Mouse (Mus musculus): ENCODE measurements at regions not wholly inside any gene's neighbourhood (a gene's known extent, or its start where the extent isn't known, plus 50 kb on each side); places are given as distances from the start of the nearest gene placed in this dataset.

DNA sequence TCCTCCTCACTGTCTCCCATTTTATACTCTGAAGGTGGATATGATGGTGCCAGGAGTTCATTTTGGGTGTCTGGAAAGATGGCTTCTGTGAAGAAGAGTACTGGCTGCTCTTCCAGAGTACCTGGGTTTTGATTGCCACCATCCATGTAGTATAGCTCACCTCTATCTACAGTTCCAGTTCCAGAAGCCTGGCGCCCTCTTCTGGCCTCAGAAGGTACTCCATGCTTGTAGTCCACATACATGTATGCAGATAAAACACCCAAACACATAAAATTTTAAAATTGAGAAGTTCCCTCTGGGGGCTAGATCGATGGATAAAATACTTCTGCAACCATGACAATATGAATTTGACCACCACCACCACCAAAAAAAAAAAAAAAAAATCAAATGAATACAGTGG, 128.4 kb upstream of the Pkdcc start:
- peaks cover 10% of the 10 kb centered on the region for H3K9me3 ChIP-seq (replicated peaks; ENCODE audit: low read length)
- H3K4me2 ChIP-seq (ENCODE audit: insufficient read depth, low read depth, poor library complexity, severe bottlenecking) = no peak overlapping the region
- no peaks in the 10 kb centered on the region for H3K36me3 ChIP-seq (replicated peaks in 1 of 2; ENCODE audit: control insufficient read depth in 1 of 2, insufficient read depth in 1 of 2, low read length in 1 of 2)
- no peaks in the 10 kb centered on the region for H3K79me2 ChIP-seq (replicated peaks; ENCODE audit: control insufficient read depth, extremely low read depth, insufficient read depth, poor library complexity, severe bottlenecking)
- no peaks in the 10 kb centered on the region for H3K27me3 ChIP-seq (replicated peaks)
- dilution Hi-C loops (cut with MboI; ENCODE audit: extremely low pct_ligation_motif_present, extremely low pct_unique_long_range_greater_than_20kb, low sequenced_read_pairs) (no loop called here), in situ Hi-C loops (cut with MboI; ENCODE audit: low pct_ligation_motif_present, low pct_unique_long_range_greater_than_20kb, low sequenced_read_pairs) (no loop called here)
- no peak for DNase-seq (ENCODE audit: extremely low read depth)
- peaks cover 0 to 13% of the 10 kb centered on the region in 2 experiments; a peak in 2 of 4 replicates for H3K4me1 ChIP-seq (ENCODE audit: control insufficient read depth in 1 of 2, insufficient read depth in 2 of 2)
- H3K9ac ChIP-seq (ENCODE audit: insufficient read depth, low read depth) = no peak overlapping the region
- TF ChIP-seq CTCF (conservative IDR thresholded peaks at IDR 0.05 in 1 of 2, IDR thresholded peaks at IDR 0.05 in 1 of 2; ENCODE audit: low read depth in 2 of 2, low read length in 2 of 2) = 0 out of 4 replicates have a peak, but pooled peaks of 1 of the 2 experiments have one; percentile 16
- TF ChIP-seq UBTF (IDR thresholded peaks at IDR 0.05; ENCODE audit: low read depth, low read length) = no peak
- H3K27ac ChIP-seq (ENCODE audit: insufficient read depth, low read depth) = no peak overlapping the region
- no peak overlapping the region for H3K4me3 ChIP-seq (replicated peaks in 1 of 3; ENCODE audit: low read depth in 2 of 3, low read length in 2 of 3, poor library complexity in 1 of 3)

DNA sequence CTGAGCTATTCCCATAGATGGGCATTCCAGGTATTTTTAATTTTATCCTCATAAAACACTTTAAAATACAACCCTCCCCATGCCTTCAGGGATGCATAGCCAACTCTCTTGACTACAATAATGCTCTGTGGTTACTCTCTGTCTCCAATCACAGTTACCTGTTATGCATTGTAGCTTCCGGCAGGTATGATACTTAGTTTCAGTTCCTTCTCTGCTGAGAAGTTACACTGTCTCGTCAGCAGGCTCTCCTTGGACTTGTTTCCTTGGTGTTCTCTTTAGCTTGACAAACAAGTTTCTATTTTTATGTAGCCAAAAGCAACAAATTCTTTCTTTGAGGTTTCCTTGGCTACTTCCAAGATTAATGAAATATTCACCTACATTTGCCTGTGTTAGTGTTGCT, 126.6 kb upstream of the Pkdcc start:
- Histone ChIP-seq H3K4me3 (replicated peaks in 1 of 3; ENCODE audit: low read depth in 2 of 3, low read length in 2 of 3, poor library complexity in 1 of 3) (no peak overlapping the region), H3K36me3 (replicated peaks in 1 of 2; ENCODE audit: control insufficient read depth in 1 of 2, insufficient read depth in 1 of 2, low read length in 1 of 2) (no peaks in the 10 kb centered on the region), H3K27ac (ENCODE audit: insufficient read depth, low read depth) (no peak overlapping the region), H3K9me3 (replicated peaks; ENCODE audit: low read length) (peaks cover 7% of the 10 kb centered on the region), H3K27me3 (replicated peaks) (no peaks in the 10 kb centered on the region), H3K9ac (ENCODE audit: insufficient read depth, low read depth) (no peak overlapping the region), H3K4me2 (ENCODE audit: insufficient read depth, low read depth, poor library complexity, severe bottlenecking) (no peak overlapping the region), H3K79me2 (replicated peaks; ENCODE audit: control insufficient read depth, extremely low read depth, insufficient read depth, poor library complexity, severe bottlenecking) (no peaks in the 10 kb centered on the region), H3K4me1 (ENCODE audit: control insufficient read depth in 1 of 2, insufficient read depth in 2 of 2) (peaks cover 0 to 11% of the 10 kb centered on the region in 2 experiments; a peak in 2 of 4 replicates)
- TF ChIP-seq IRF4 (IDR thresholded peaks at IDR 0.05; ENCODE audit: low read depth, low read length) (peak; percentile 72), ZMIZ1 (IDR thresholded peaks at IDR 0.05; ENCODE audit: low read depth, low read length) (no peak)
- in situ Hi-C loops (cut with MboI; ENCODE audit: low pct_ligation_motif_present, low pct_unique_long_range_greater_than_20kb, low sequenced_read_pairs) = no loop called here
- dilution Hi-C loops (cut with MboI; ENCODE audit: extremely low pct_ligation_motif_present, extremely low pct_unique_long_range_greater_than_20kb, low sequenced_read_pairs) = no loop called here
- DNase-seq (ENCODE audit: extremely low read depth) = peak; percentile 50

DNA sequence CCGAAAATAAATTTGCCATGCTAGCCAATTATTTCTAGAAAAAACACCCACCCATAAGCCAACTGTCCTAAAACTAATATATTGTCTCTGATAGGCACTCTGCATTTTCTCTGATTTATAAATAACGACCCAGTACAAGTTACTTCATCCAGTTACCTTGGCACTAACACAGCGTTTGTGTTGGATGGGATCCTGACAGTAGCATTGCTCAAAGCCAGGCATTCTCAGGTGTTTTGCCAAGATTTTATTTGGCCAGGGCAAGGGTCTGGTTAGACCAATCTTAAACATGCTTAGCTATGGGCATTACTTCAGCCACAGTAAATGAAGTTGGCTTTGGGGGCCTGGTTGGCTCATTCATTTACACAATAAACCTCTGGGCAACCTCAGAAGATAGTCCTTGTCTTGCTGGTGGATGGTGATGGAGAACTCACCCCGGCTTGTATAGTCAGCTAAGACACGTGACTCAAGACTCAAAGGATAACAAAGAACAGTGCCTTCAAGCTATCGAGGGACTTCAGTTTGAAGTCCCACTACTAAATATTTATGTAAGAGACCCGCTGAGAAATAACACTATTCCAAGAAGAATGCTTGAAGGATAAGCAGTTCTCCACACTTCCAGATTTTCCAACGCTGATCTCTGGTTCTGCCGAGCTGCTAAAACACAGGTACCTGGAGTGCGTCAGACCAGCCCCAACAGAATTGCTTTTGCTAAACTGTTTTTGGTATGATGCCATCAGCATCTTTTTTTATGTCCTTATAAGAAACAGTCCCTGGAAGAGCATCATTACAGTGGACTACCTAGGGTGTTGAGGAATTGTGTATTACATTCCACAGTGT, 125.0 kb upstream of the Pkdcc start:
- no peak for TF ChIP-seq POLR2AphosphoS2 (IDR thresholded peaks at IDR 0.05; ENCODE audit: low read depth, low read length)
- TF ChIP-seq MAX (IDR thresholded peaks at IDR 0.05; ENCODE audit: low read length) = no peak
- no peak for TF ChIP-seq CHD2 (IDR thresholded peaks at IDR 0.05; ENCODE audit: low read length)
- no peak for TF ChIP-seq JUN (IDR thresholded peaks at IDR 0.05; ENCODE audit: insufficient read depth, low read depth, low read length)
- no peak for DNase-seq (ENCODE audit: extremely low read depth)
- dilution Hi-C loops (cut with MboI; ENCODE audit: extremely low pct_ligation_motif_present, extremely low pct_unique_long_range_greater_than_20kb, low sequenced_read_pairs) = no loop called here
- Histone ChIP-seq H3K36me3 (replicated peaks in 1 of 2; ENCODE audit: control insufficient read depth in 1 of 2, insufficient read depth in 1 of 2, low read length in 1 of 2) (no peaks in the 10 kb centered on the region), H3K4me1 (ENCODE audit: control insufficient read depth in 1 of 2, insufficient read depth in 2 of 2) (peaks cover 0 to 11% of the 10 kb centered on the region in 2 experiments; a peak in 2 of 4 replicates), H3K27ac (ENCODE audit: insufficient read depth, low read depth) (no peak overlapping the region), H3K4me2 (ENCODE audit: insufficient read depth, low read depth, poor library complexity, severe bottlenecking) (no peak overlapping the region), H3K9me3 (replicated peaks; ENCODE audit: low read length) (peaks cover 4% of the 10 kb centered on the region), H3K4me3 (replicated peaks in 1 of 3; ENCODE audit: low read depth in 2 of 3, low read length in 2 of 3, poor library complexity in 1 of 3) (no peak overlapping the region), H3K79me2 (replicated peaks; ENCODE audit: control insufficient read depth, extremely low read depth, insufficient read depth, poor library complexity, severe bottlenecking) (no peaks in the 10 kb centered on the region), H3K27me3 (replicated peaks) (no peaks in the 10 kb centered on the region), H3K9ac (ENCODE audit: insufficient read depth, low read depth) (no peak overlapping the region)
- in situ Hi-C loops (cut with MboI; ENCODE audit: low pct_ligation_motif_present, low pct_unique_long_range_greater_than_20kb, low sequenced_read_pairs) = no loop called here

All from CH12.LX (cell line).